ENCODE assay signal across 34 mouse cellular contexts in genomic region chr6:128854895-128855294, GRCm38 (mm10). TPM values are rescaled to one million over a fixed set of nuclear protein-coding genes. Genes with fewer than 3 reads are reported as not detected.
"Had no signal": no experiment of that assay in that cellular context is flagged by ENCODE, and none has a peak within 500 bp of the region (broad histone marks: within the 10 kb centered on the region; RNA-seq: fewer than 3 reads in every experiment).

No protein-coding gene starts in this region.

- H3K9me3 ChIP-seq: heart, embryonic 13.5 days; heart, embryonic 15.5 days; hindbrain, embryonic 13.5 days; hindbrain, embryonic 15.5 days; limb, embryonic 13.5 days; limb, embryonic 15.5 days; liver, embryonic 12.5 days had no signal

- H3K9ac ChIP-seq: heart, embryonic 13.5 days; heart, embryonic 15.5 days; hindbrain, embryonic 13.5 days; hindbrain, embryonic 15.5 days; limb, embryonic 13.5 days; limb, embryonic 15.5 days; liver, embryonic 12.5 days; liver, embryonic 14.5 days had no signal

- DNase-seq: heart, adult 2 months; heart, postnatal 14 days; heart, postnatal 36 days; kidney, adult 18-20 months; kidney, adult 8-10 months; kidney, postnatal 10 days; kidney, postnatal 4 days; layer of hippocampus, postnatal 36 days had no signal

- H3K36me3 ChIP-seq: heart, embryonic 13.5 days; heart, embryonic 15.5 days; hindbrain, embryonic 13.5 days; hindbrain, embryonic 15.5 days; limb, embryonic 13.5 days; limb, embryonic 15.5 days; liver, embryonic 12.5 days had no signal

- H3K27me3 ChIP-seq: heart, embryonic 13.5 days; heart, embryonic 15.5 days; hindbrain, embryonic 13.5 days; hindbrain, embryonic 15.5 days; limb, embryonic 15.5 days; liver, embryonic 12.5 days had no signal

- H3K4me3 ChIP-seq: heart, adult 2 months; heart, embryonic 13.5 days; heart, embryonic 15.5 days; hindbrain, embryonic 13.5 days; hindbrain, embryonic 15.5 days; limb, embryonic 13.5 days; limb, embryonic 15.5 days; liver, embryonic 12.5 days had no signal

- H3K4me1 ChIP-seq: hindbrain, embryonic 13.5 days; limb, embryonic 15.5 days had no signal

- H3K27ac ChIP-seq: heart, embryonic 13.5 days; heart, embryonic 15.5 days; hindbrain, embryonic 13.5 days; hindbrain, embryonic 15.5 days; hindbrain, postnatal 0 days; limb, embryonic 13.5 days; limb, embryonic 15.5 days; liver, embryonic 12.5 days; liver, embryonic 14.5 days had no signal

- H3K4me2 ChIP-seq: heart, embryonic 11.5 days; heart, embryonic 13.5 days; heart, embryonic 15.5 days; limb, embryonic 15.5 days; liver, embryonic 12.5 days had no signal

RNA-seq across cellular contexts. Expression of gene Klrb1b, which starts 28.8 kb away (rescaled TPM):
- total RNA-seq: gastrocnemius, adult 18-20 months; gastrocnemius, adult 8-10 months; gastrocnemius, postnatal 14 days; gastrocnemius, postnatal 36 days; heart, adult 2 months; heart, postnatal 36 days; hindbrain, postnatal 0 days; layer of hippocampus, postnatal 10 days; layer of hippocampus, postnatal 36 days; left cerebral cortex, adult 18-20 months; left cerebral cortex, postnatal 10 days; left cerebral cortex, postnatal 25 days; left cerebral cortex, postnatal 4 days had no signal
- polyA plus RNA-seq: heart, embryonic 11.5 days; heart, embryonic 13.5 days; heart, postnatal 0 days; hindbrain, embryonic 11.5 days; hindbrain, embryonic 13.5 days; hindbrain, embryonic 15.5 days; hindbrain, postnatal 0 days; kidney, embryonic 14.5 days; limb, embryonic 11.5 days; limb, embryonic 13.5 days; liver, adult 2 months; liver, embryonic 12.5 days had no signal

RNA-seq across cellular contexts. Expression of gene Gm44511, which starts 28.8 kb away (rescaled TPM):
- total RNA-seq: gastrocnemius, adult 18-20 months; gastrocnemius, postnatal 14 days; gastrocnemius, postnatal 36 days; heart, adult 2 months; heart, postnatal 14 days; heart, postnatal 36 days; hindbrain, postnatal 0 days; layer of hippocampus, postnatal 10 days; layer of hippocampus, postnatal 36 days; left cerebral cortex, adult 18-20 months; left cerebral cortex, postnatal 10 days; left cerebral cortex, postnatal 25 days; left cerebral cortex, postnatal 4 days had no signal
- polyA plus RNA-seq: heart, embryonic 11.5 days; heart, embryonic 13.5 days; heart, embryonic 15.5 days; heart, postnatal 0 days; hindbrain, embryonic 11.5 days; hindbrain, embryonic 13.5 days; hindbrain, embryonic 15.5 days; hindbrain, postnatal 0 days; kidney, embryonic 14.5 days; kidney, embryonic 16.5 days; limb, embryonic 11.5 days; limb, embryonic 13.5 days; limb, embryonic 15.5 days; liver, adult 2 months; liver, embryonic 12.5 days; liver, embryonic 14.5 days had no signal

RNA-seq across cellular contexts. Expression of gene Clec2i, which starts 32.5 kb away (rescaled TPM):
- total RNA-seq: gastrocnemius, adult 18-20 months; gastrocnemius, adult 8-10 months; gastrocnemius, postnatal 14 days; heart, postnatal 36 days; hindbrain, postnatal 0 days; layer of hippocampus, adult 8-10 months; layer of hippocampus, postnatal 10 days; layer of hippocampus, postnatal 36 days; left cerebral cortex, adult 18-20 months; left cerebral cortex, postnatal 10 days; left cerebral cortex, postnatal 25 days; left cerebral cortex, postnatal 4 days had no signal
- polyA plus RNA-seq: heart, embryonic 11.5 days; heart, embryonic 13.5 days; heart, postnatal 0 days; hindbrain, embryonic 11.5 days; hindbrain, embryonic 13.5 days; hindbrain, embryonic 15.5 days; kidney, embryonic 16.5 days; limb, embryonic 11.5 days; limb, embryonic 15.5 days; liver, embryonic 12.5 days had no signal

RNA-seq across cellular contexts. Expression of gene BC035044, which starts 36.0 kb away (rescaled TPM):
- total RNA-seq: gastrocnemius, adult 18-20 months; gastrocnemius, adult 8-10 months; gastrocnemius, postnatal 36 days; hindbrain, postnatal 0 days had no signal
- polyA plus RNA-seq: heart, postnatal 0 days had no signal
